Mouse (Mus musculus) kidney, embryonic 14.5 days (tissue): ENCODE data around the gene Tgtp2. TPM values are rescaled to one million over a fixed set of nuclear protein-coding genes. Genes with fewer than 3 reads are reported as not detected.
"Not testable (repeated sequence)": the region's sequence is repeated elsewhere in the genome, so short reads cannot be mapped to it uniquely, and the experiment has no call there.

Experiments
- ATAC-seq: fragments of 200-750 bp; cut with Nextera tagmentation; 2 replicates; pipeline ENCODE4 v1.8.0; 2017; ENCODE audit warnings: moderate number of reproducible peaks, mild to moderate bottlenecking, moderate TSS enrichment, moderate library complexity; ENCODE audit not compliant: low FRiP score, low TSS enrichment
- H3K27ac ChIP-seq: fragments of 300-500 bp; sonication (generic); 2 replicates; pipeline ENCODE4 v1.5.1; 2014; ENCODE audit warnings: low read depth, mild to moderate bottlenecking, low read length, moderate library complexity, mixed read lengths
- H3K27me3 ChIP-seq: fragments of 300-500 bp; sonication (generic); 2 replicates; pipeline ENCODE4 v1.6.1; 2014; ENCODE audit warnings: mild to moderate bottlenecking, low read length; ENCODE audit not compliant: control insufficient read depth, insufficient read depth
- H3K36me3 ChIP-seq: fragments of 300-500 bp; sonication (generic); 2 replicates; pipeline ENCODE4 v1.6.1; 2014; ENCODE audit warnings: low read length, mixed read lengths; ENCODE audit not compliant: control insufficient read depth, insufficient read depth
- H3K4me1 ChIP-seq: fragments of 300-500 bp; sonication (generic); 2 replicates; pipeline ENCODE4 v1.6.1; 2014; ENCODE audit warnings: low read length, mixed read lengths; ENCODE audit not compliant: control insufficient read depth, insufficient read depth
- H3K4me2 ChIP-seq: fragments of 300-500 bp; sonication (generic); replicated peaks from 2 replicates; pipeline ENCODE4 v1.6.1; 2014; ENCODE audit warnings: low read depth, mild to moderate bottlenecking, low read length
- H3K4me3 ChIP-seq: fragments of 300-500 bp; sonication (generic); 2 replicates; pipeline ENCODE4 v1.5.1; 2014; ENCODE audit warnings: mild to moderate bottlenecking, low read length
- H3K9ac ChIP-seq: fragments of 300-500 bp; sonication (generic); 2 replicates; pipeline ENCODE4 v1.6.1; 2014; ENCODE audit warnings: low read depth, mild to moderate bottlenecking, low read length, moderate library complexity
- H3K9me3 ChIP-seq: fragments of 300-500 bp; sonication (generic); 2 replicates; pipeline ENCODE4 v1.6.1; 2016; ENCODE audit warnings: low read length; ENCODE audit not compliant: control insufficient read depth
- polyA plus RNA-seq: library from polyadenylated mRNA; unstranded; fragments of >200 nt; fragmentation: Nextera tagmentation; extraction: Ambion mirVana; gene quantifications from 2 replicates; pipeline ENCODE4 v1.2.1, GENCODE M21; 2014

The Tgtp2 gene
- polyA plus RNA-seq, 1 experiment from 2014 or later: not detected

DNA sequence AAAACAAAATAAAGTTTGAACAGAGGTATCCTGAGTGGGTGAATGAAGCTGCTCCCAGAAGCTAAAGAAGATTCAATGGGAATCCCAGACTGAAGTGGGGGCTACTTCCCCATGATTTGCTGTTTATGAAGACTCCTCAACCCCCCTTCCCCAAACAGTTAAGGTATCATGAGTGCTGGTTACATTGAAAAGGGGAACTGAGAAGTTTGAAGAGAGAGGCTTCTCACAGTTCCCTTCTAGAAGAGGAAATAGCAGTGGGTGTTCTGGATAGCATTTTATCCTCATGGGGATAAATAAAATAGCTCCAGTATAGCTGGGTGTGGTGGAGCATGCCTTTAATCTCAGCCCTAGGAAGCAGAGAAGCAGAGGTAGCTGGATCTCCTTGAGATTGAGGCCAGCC, 13.9 kb downstream of the Tgtp2 start:
- H3K4me3 ChIP-seq, H3K36me3 ChIP-seq, H3K4me2 ChIP-seq, H3K27ac ChIP-seq, H3K4me1 ChIP-seq, ATAC-seq, H3K27me3 ChIP-seq, H3K9ac ChIP-seq, H3K9me3 ChIP-seq: not testable (repeated sequence)

DNA sequence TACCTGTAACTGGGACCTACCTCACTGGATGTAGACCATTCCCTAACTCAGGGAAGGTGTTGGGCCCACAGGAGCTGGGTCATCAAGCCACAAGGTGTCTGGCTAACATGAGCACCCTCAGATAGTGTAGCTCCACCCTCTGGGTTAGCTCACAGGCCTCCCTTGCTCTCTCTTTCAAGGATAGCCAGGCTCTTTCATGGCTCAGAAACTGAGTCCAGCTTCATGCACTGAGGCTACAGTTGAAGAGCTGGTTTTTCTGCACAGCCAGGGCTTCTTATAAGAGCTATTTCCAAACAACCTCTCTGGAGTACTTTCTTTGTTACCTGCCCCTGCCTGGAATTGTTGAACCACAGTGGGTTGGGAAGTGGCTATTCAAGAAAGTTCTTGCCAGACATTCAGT, 51.9 kb downstream of the Tgtp2 start:
- H3K4me2 ChIP-seq, H3K4me3 ChIP-seq, H3K27me3 ChIP-seq, H3K27ac ChIP-seq, H3K36me3 ChIP-seq, ATAC-seq, H3K4me1 ChIP-seq, H3K9ac ChIP-seq, H3K9me3 ChIP-seq: not testable (repeated sequence)

Other genes with a start within 250 kb of the Tgtp2 start
- 5.8 and 6.1 TPM in 2 replicates for gene Trim41, start 246.9 kb downstream of the Tgtp2 start, polyA plus RNA-seq
- 1.3 and 2.9 TPM in 2 replicates for gene Trim7, start 238.1 kb downstream of the Tgtp2 start, polyA plus RNA-seq
- gene Gm12184, start 237.6 kb downstream of the Tgtp2 start, polyA plus RNA-seq: 5.6 and 7.6 TPM in 2 replicates
- 11.7 and 13.2 TPM in 2 replicates for gene Irgm1, start 192.5 kb downstream of the Tgtp2 start, polyA plus RNA-seq
- gene Gm5431, start 162.0 kb downstream of the Tgtp2 start, polyA plus RNA-seq: 0.15 and 0.23 TPM in 2 replicates
- 1.9 and 2.5 TPM in 2 replicates for gene Psme2b, start 118.0 kb downstream of the Tgtp2 start, polyA plus RNA-seq
- not detected in 2 replicates for gene Olfr56, start 85.3 kb downstream of the Tgtp2 start, polyA plus RNA-seq
- gene 9930111J21Rik1, start 84.8 kb downstream of the Tgtp2 start, polyA plus RNA-seq: 0.20 and 0.53 TPM in 2 replicates
- gene Gm12185, start 72.0 kb downstream of the Tgtp2 start, polyA plus RNA-seq: not detected in 2 replicates
- gene Tgtp1, start 70.0 kb downstream of the Tgtp2 start, polyA plus RNA-seq: 0.15 TPM in 1 of 2 replicates, not detected in the other
- 0.29 and 0.39 TPM in 2 replicates for gene 9930111J21Rik2, start 13.0 kb downstream of the Tgtp2 start, polyA plus RNA-seq
- 1.7 and 2.0 TPM in 2 replicates for gene Ifi47, start 12.4 kb upstream of the Tgtp2 start, polyA plus RNA-seq
- not detected in 2 replicates for gene Olfr1396, start 50.7 kb upstream of the Tgtp2 start, polyA plus RNA-seq
- not detected in 2 replicates for gene Olfr1395, start 78.1 kb upstream of the Tgtp2 start, polyA plus RNA-seq
- gene Olfr1394, start 90.2 kb upstream of the Tgtp2 start, polyA plus RNA-seq: not detected in 2 replicates
- 1.6 and 3.1 TPM in 2 replicates for gene Btnl9, start 123.0 kb upstream of the Tgtp2 start, polyA plus RNA-seq
- 27.6 and 51.1 TPM in 2 replicates for gene Zfp62, start 139.1 kb upstream of the Tgtp2 start, polyA plus RNA-seq
- gene Mgat1, start 180.0 kb upstream of the Tgtp2 start, polyA plus RNA-seq: 43.8 and 55.3 TPM in 2 replicates
- gene Olfr1393, start 214.1 kb upstream of the Tgtp2 start, polyA plus RNA-seq: not detected in 2 replicates
- gene Olfr1392, start 221.1 kb upstream of the Tgtp2 start, polyA plus RNA-seq: not detected in 2 replicates
- not detected in 2 replicates for gene Olfr10, start 240.5 kb upstream of the Tgtp2 start, polyA plus RNA-seq